Mouse (Mus musculus) erythroid progenitor cell, adult 5-6 weeks (primary cell): Measurements from ENCODE around the gene Cpt1a. TPM values are rescaled to one million over a fixed set of nuclear protein-coding genes. Genes with fewer than 3 reads are reported as not detected.

Source experiments
- ATAC-seq: replicated peaks from 2 replicates; pipeline ENCODE4 v1.8.0; 2016; ENCODE audit warnings: moderate number of reproducible peaks, mild to moderate bottlenecking, moderate TSS enrichment, inconsistent platforms; ENCODE audit not compliant: poor library complexity, low FRiP score, severe bottlenecking
- total RNA-seq, 2 experiments: library from RNA; stranded (forward) in 1 of 2; stranded (reverse) in 1 of 2; fragments of 150-400 nt in 1 of 2; fragments of 186-747, 209-891 nt in 1 of 2; gene quantifications; 2 replicates each; pipeline versions ENCODE4 v1.2.3 to v1.2.4; 2015 to 2017; ENCODE audit warnings: low replicate concordance in 2 of 2

The Cpt1a gene
- total RNA-seq, 2 experiments from 2014 or later = 10.7 to 17.6 TPM

GRCm38 (mm10) chr19:3414268-3414733 is 92.2 kb downstream of the Cpt1a start, which contains the start of gene Gal:
Gene Gal, minus strand, starts transcription at chr19:3414544.
- no peak for ATAC-seq

GRCm38 (mm10) chr19:3419251-3419650 is 97.1 kb downstream of the Cpt1a start:
- no peak for ATAC-seq

- ATAC-seq = no peak
Measured at GRCm38 (mm10) chr19:3422488-3422887, 100.4 kb downstream of the Cpt1a start.

GRCm38 (mm10) chr19:3422981-3423380 is 100.8 kb downstream of the Cpt1a start:
- ATAC-seq = no peak

GRCm38 (mm10) chr19:3424214-3424613 is 102.1 kb downstream of the Cpt1a start:
- no peak for ATAC-seq

- no peak for ATAC-seq
Measured at GRCm38 (mm10) chr19:3428057-3428830, 106.1 kb downstream of the Cpt1a start.

GRCm38 (mm10) chr19:3429156-3429816 is 107.2 kb downstream of the Cpt1a start:
- no peak for ATAC-seq

GRCm38 (mm10) chr19:3431066-3431465 is 108.9 kb downstream of the Cpt1a start:
- no peak for ATAC-seq

- ATAC-seq = no peak
Measured at GRCm38 (mm10) chr19:3431969-3432368, 109.8 kb downstream of the Cpt1a start.

- ATAC-seq = no peak
Measured at GRCm38 (mm10) chr19:3434124-3434523, 112.0 kb downstream of the Cpt1a start.

GRCm38 (mm10) chr19:3434641-3435040 is 112.5 kb downstream of the Cpt1a start:
- ATAC-seq = no peak

Other genes starting within 250 kb of the Cpt1a start
- gene Mrpl21, start 39.4 kb upstream of the Cpt1a start, total RNA-seq (2015; ENCODE audit: low replicate concordance) = 29.2 and 33.5 TPM in 2 replicates
- gene Mrpl21, start 39.4 kb upstream of the Cpt1a start, total RNA-seq (2017; ENCODE audit: low replicate concordance) = 13.6 and 30.7 TPM in 2 replicates
- gene Ighmbp2, start 39.3 kb upstream of the Cpt1a start, total RNA-seq (2015; ENCODE audit: low replicate concordance) = 0.42 and 1.1 TPM in 2 replicates
- gene Ighmbp2, start 39.3 kb upstream of the Cpt1a start, total RNA-seq (2017; ENCODE audit: low replicate concordance) = 1.0 and 1.7 TPM in 2 replicates
- gene Tesmin, start 66.5 kb downstream of the Cpt1a start, total RNA-seq (2015; ENCODE audit: low replicate concordance) = 1.7 TPM in 1 of 2 replicates, not detected in the other
- not detected in 2 replicates for gene Tesmin, start 66.5 kb downstream of the Cpt1a start, total RNA-seq (2017; ENCODE audit: low replicate concordance)
- gene Gal, start 92.2 kb downstream of the Cpt1a start, total RNA-seq (2015; ENCODE audit: low replicate concordance) = not detected in 2 replicates
- not detected in 2 replicates for gene Gal, start 92.2 kb downstream of the Cpt1a start, total RNA-seq (2017; ENCODE audit: low replicate concordance)